Mouse (Mus musculus) E14TG2a.4 (cell line): ENCODE measurements around the gene Lrrk2.
A peak's percentile ranks its signal among the peaks of the same experiment; 100 is the strongest.
"Not testable (repeated sequence)": the region's sequence is repeated elsewhere in the genome, so short reads cannot be mapped to it uniquely, and the experiment has no call there.

Source experiments
- H3K27me3 ChIP-seq: 2 replicates; pipeline ENCODE4 v1.6.1; 2014; ENCODE audit warnings: low read length, control low read depth; ENCODE audit not compliant: insufficient read depth
- H3K36me3 ChIP-seq: 2 replicates; pipeline ENCODE4 v1.6.1; 2014; ENCODE audit warnings: low read length, control low read depth; ENCODE audit not compliant: insufficient read depth
- H3K4me1 ChIP-seq: replicated peaks from 2 replicates; pipeline ENCODE4 v1.6.1; 2014; ENCODE audit warnings: low read depth, low read length, control low read depth
- H3K4me3 ChIP-seq: replicated peaks from 2 replicates; pipeline ENCODE4 v1.5.1; 2014; ENCODE audit warnings: mild to moderate bottlenecking, low read length
- H3K9me3 ChIP-seq: 2 replicates; pipeline ENCODE4 v1.6.1; 2014; ENCODE audit warnings: low read length, control low read depth
- NANOG ChIP-seq: IDR thresholded peaks from 2 replicates; pipeline ENCODE4 v1.6.1; 2014; ENCODE audit warnings: borderline replicate concordance, low read length, mixed read lengths

Gene Lrrk2

DNA sequence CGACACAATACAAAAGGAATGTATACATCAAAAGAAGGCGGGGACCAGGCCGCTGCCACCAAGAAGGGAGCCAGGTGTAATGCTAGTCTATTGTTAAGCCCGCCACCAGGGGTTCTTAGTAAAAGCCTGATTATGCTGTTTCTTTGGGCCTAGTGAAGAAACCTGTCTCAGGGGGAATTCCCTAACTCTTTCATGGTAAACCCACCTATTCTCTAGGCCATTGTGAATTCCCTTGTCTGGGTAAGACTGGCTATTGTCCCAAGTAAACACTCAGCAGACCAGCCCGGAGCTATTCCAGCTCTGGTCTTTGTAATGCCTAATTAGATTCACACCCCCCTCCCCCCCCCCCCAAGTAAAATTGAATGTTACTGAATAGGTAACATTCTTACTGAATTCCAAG is 191.2 kb downstream of the Lrrk2 start:
- H3K4me1 ChIP-seq = peaks cover 30% of the 10 kb centered on the region
- not testable (repeated sequence) for H3K27me3 ChIP-seq, H3K9me3 ChIP-seq, H3K4me3 ChIP-seq, H3K36me3 ChIP-seq
- peak; percentile 73 for TF ChIP-seq NANOG
